Mouse (Mus musculus): ENCODE results near the gene Fam160a1.
A peak's percentile ranks its signal among the peaks of the same experiment; 100 is the strongest.

Gene Fam160a1

GRCm38 (mm10) chr3:85738591-85738990 is 78.5 kb downstream of the Fam160a1 start:
- DNase-seq: no peak

- no peak for DNase-seq
Measured at GRCm38 (mm10) chr3:85733939-85734729, 83.0 kb downstream of the Fam160a1 start.

- no peak for DNase-seq
Measured at GRCm38 (mm10) chr3:85727171-85727570, 89.9 kb downstream of the Fam160a1 start.

- no peak for DNase-seq
Measured at GRCm38 (mm10) chr3:85725971-85726370, 91.1 kb downstream of the Fam160a1 start.

- DNase-seq: no peak
Measured at GRCm38 (mm10) chr3:85725110-85725509, 92.0 kb downstream of the Fam160a1 start.

GRCm38 (mm10) chr3:85722581-85722980 is 94.5 kb downstream of the Fam160a1 start:
- DNase-seq: no peak

GRCm38 (mm10) chr3:85715764-85716297 is 101.3 kb downstream of the Fam160a1 start:
- DNase-seq: no peak

GRCm38 (mm10) chr3:85713936-85714709 is 103.0 kb downstream of the Fam160a1 start:
- no peak for DNase-seq

GRCm38 (mm10) chr3:85710695-85711094 is 106.4 kb downstream of the Fam160a1 start:
- DNase-seq: no peak

- no peak for DNase-seq
Measured at GRCm38 (mm10) chr3:85707421-85707820, 109.7 kb downstream of the Fam160a1 start.

- DNase-seq: peak; percentile 63
Measured at GRCm38 (mm10) chr3:85703141-85703882, 113.8 kb downstream of the Fam160a1 start.

- DNase-seq: no peak
Measured at GRCm38 (mm10) chr3:85698496-85698895, 118.6 kb downstream of the Fam160a1 start.

- DNase-seq: peak; percentile 26
Measured at GRCm38 (mm10) chr3:85695056-85695455, 122.0 kb downstream of the Fam160a1 start.

GRCm38 (mm10) chr3:85693013-85693412 is 124.1 kb downstream of the Fam160a1 start:
- DNase-seq: no peak

- DNase-seq: no peak
Measured at GRCm38 (mm10) chr3:85691134-85691533, 126.0 kb downstream of the Fam160a1 start.

- DNase-seq: no peak
Measured at GRCm38 (mm10) chr3:85688341-85688740, 128.8 kb downstream of the Fam160a1 start.

GRCm38 (mm10) chr3:85685271-85685670 is 131.8 kb downstream of the Fam160a1 start:
- DNase-seq: no peak

- no peak for DNase-seq
Measured at GRCm38 (mm10) chr3:85683618-85684017, 133.5 kb downstream of the Fam160a1 start.

GRCm38 (mm10) chr3:85681136-85681535 is 136.0 kb downstream of the Fam160a1 start:
- no peak for DNase-seq

- DNase-seq: no peak
Measured at GRCm38 (mm10) chr3:85679960-85680359, 137.1 kb downstream of the Fam160a1 start.

GRCm38 (mm10) chr3:85679312-85679933 is 137.7 kb downstream of the Fam160a1 start:
- no peak for DNase-seq

- no peak for DNase-seq
Measured at GRCm38 (mm10) chr3:85677952-85678351, 139.1 kb downstream of the Fam160a1 start.

- DNase-seq: no peak
Measured at GRCm38 (mm10) chr3:85677133-85677532, 140.0 kb downstream of the Fam160a1 start.
